Mouse (Mus musculus) megakaryocyte, embryonic 14.5 days (primary cell): ENCODE data around the gene Ccdc175. TPM values are rescaled to one million over a fixed set of nuclear protein-coding genes. Genes with fewer than 3 reads are reported as not detected.

Experiments
- H3K27me3 ChIP-seq: replicated peaks from 2 replicates; pipeline ENCODE3; 2012; ENCODE audit warnings: inconsistent platforms
- H3K36me3 ChIP-seq: replicated peaks from 2 replicates; pipeline ENCODE3; 2012; ENCODE audit warnings: low read length, inconsistent platforms, mixed read lengths
- H3K4me1 ChIP-seq: 2 replicates; pipeline ENCODE4 v1.6.1; 2012; ENCODE audit warnings: inconsistent platforms
- H3K4me3 ChIP-seq: replicated peaks from 2 replicates; pipeline ENCODE3; 2012; ENCODE audit warnings: moderate library complexity, mild to moderate bottlenecking, inconsistent platforms
- H3K9me3 ChIP-seq: 2 replicates; pipeline ENCODE4 v1.6.1; 2012; ENCODE audit warnings: inconsistent platforms
- FLI1 ChIP-seq: IDR thresholded peaks from 2 replicates; pipeline ENCODE4 v1.6.1; 2012; ENCODE audit warnings: low read length, inconsistent platforms, mixed read lengths
- GATA1 ChIP-seq: IDR thresholded peaks from 3 replicates; pipeline ENCODE4 v1.6.1; 2012; ENCODE audit warnings: mixed read lengths, low read length, inconsistent platforms, borderline replicate concordance
- polyA plus RNA-seq: library from polyadenylated mRNA; stranded (reverse); fragments of >175 nt; gene quantifications from 2 replicates; pipeline ENCODE4 v1.2.3, GENCODE M21; 2012; ENCODE audit warnings: low replicate concordance; ENCODE audit not compliant: insufficient read depth

The Ccdc175 gene
- polyA plus RNA-seq, 1 experiment, result not detected

DNA sequence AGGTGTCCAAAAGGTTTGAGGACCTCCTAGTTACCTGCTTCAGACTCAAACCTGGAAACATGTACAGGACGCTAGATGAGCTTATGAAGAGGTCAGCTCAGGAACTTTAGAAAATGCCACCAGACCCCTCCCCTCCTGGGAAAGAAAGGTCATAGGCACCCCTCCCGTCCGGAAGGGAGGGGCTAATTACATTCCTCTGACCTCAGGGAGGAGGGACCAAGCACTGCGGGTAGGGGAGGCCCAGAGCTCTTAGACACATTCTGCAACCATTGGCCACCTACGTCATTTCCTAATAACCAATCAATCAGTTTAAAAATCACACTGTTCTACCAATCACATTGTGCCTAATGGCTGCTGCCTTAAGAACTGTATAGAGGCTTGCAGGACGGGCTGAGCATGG lies 132.3 kb downstream of the Ccdc175 start:
- no peak for TF ChIP-seq FLI1
- TF ChIP-seq GATA1, result no peak
- peaks cover 8% of the 10 kb centered on the region for H3K27me3 ChIP-seq

More for the DNA sequence above, 132.3 kb downstream of the Ccdc175 start:
- H3K4me1 ChIP-seq, result no peaks in the 10 kb centered on the region
- H3K36me3 ChIP-seq, result no peaks in the 10 kb centered on the region
- no peak overlapping the region for H3K4me3 ChIP-seq
- H3K9me3 ChIP-seq, result peaks cover 26% of the 10 kb centered on the region

Other genes starting within 250 kb of the Ccdc175 start
- gene Gpr135, start 113.9 kb downstream of the Ccdc175 start, polyA plus RNA-seq, result not detected in 2 replicates
- 0.09 and 1.2 TPM in 2 replicates for gene L3hypdh, start 99.6 kb downstream of the Ccdc175 start, polyA plus RNA-seq
- gene Jkamp, start 99.4 kb downstream of the Ccdc175 start, polyA plus RNA-seq, result 5.1 and 7.9 TPM in 2 replicates
- gene Rtn1, start 224.0 kb upstream of the Ccdc175 start, polyA plus RNA-seq, result not detected in 2 replicates